In genomic region chr5:24737595-24737994, GRCm38 (mm10) we compare ENCODE assay signal across 23 mouse cellular contexts. TPM values are rescaled to one million over a fixed set of nuclear protein-coding genes. Genes with fewer than 3 reads are reported as not detected.
"Had no signal": no experiment of that assay in that cellular context is flagged by ENCODE, and none has a peak within 500 bp of the region (broad histone marks: within the 10 kb centered on the region; RNA-seq: fewer than 3 reads in every experiment).

No protein-coding gene starts in this region.

- H3K4me3 ChIP-seq: liver, embryonic 15.5 days; lung, embryonic 15.5 days; megakaryocyte, embryonic 14.5 days; midbrain, embryonic 12.5 days; midbrain, embryonic 15.5 days; myocyte; neural tube, embryonic 13.5 days; neural tube, embryonic 15.5 days had no signal

- ATAC-seq: liver, postnatal 0 days; lung, postnatal 0 days; midbrain, embryonic 15.5 days had no signal

- H3K4me2 ChIP-seq: liver, embryonic 15.5 days; lung, embryonic 15.5 days; midbrain, embryonic 12.5 days; midbrain, embryonic 15.5 days; neural tube, embryonic 13.5 days; neural tube, embryonic 15.5 days had no signal

- DNase-seq: liver, postnatal 0 days; lung, adult 2 months; lung, postnatal 14 days; lung, postnatal 36 days; retina, postnatal 1 day; right cerebral cortex, adult 18-20 months; right cerebral cortex, postnatal 25 days; right cerebral cortex, postnatal 4 days; spleen, adult 18-20 months; thymus, adult 18-20 months; thymus, postnatal 14 days; thymus, postnatal 36 days had no signal

- H3K9me3 ChIP-seq: liver, embryonic 15.5 days; lung, embryonic 15.5 days; megakaryocyte, embryonic 14.5 days; midbrain, embryonic 12.5 days; midbrain, embryonic 15.5 days; neural tube, embryonic 13.5 days; neural tube, embryonic 15.5 days had no signal

- H3K9ac ChIP-seq: liver, embryonic 15.5 days; liver, postnatal 0 days; lung, embryonic 15.5 days; midbrain, embryonic 12.5 days; midbrain, embryonic 15.5 days; neural tube, embryonic 13.5 days; neural tube, embryonic 15.5 days had no signal

- H3K36me3 ChIP-seq: liver, embryonic 15.5 days; lung, embryonic 15.5 days; midbrain, embryonic 12.5 days; midbrain, embryonic 15.5 days; neural tube, embryonic 13.5 days; neural tube, embryonic 15.5 days had no signal

- H3K27me3 ChIP-seq: lung, embryonic 15.5 days; midbrain, embryonic 12.5 days; midbrain, embryonic 15.5 days; neural tube, embryonic 13.5 days; neural tube, embryonic 15.5 days had no signal

- H3K27ac ChIP-seq: liver, embryonic 15.5 days; lung, embryonic 15.5 days; macrophage; midbrain, embryonic 12.5 days; midbrain, embryonic 15.5 days; neural tube, embryonic 13.5 days; neural tube, embryonic 15.5 days had no signal

RNA-seq across cellular contexts. Expression of gene Wdr86, which starts 7.1 kb away (rescaled TPM):
- polyA plus RNA-seq: macrophage, myocyte had no signal

RNA-seq across cellular contexts. Expression of gene Crygn, which starts 20.2 kb away (rescaled TPM):
- polyA plus RNA-seq: liver, embryonic 15.5 days; macrophage; midbrain, embryonic 12.5 days; myocyte; small intestine, adult 2 months had no signal
